Mouse (Mus musculus) MEL (cell line): ENCODE data around the gene Gm20662. TPM values are rescaled to one million over a fixed set of nuclear protein-coding genes. Genes with fewer than 3 reads are reported as not detected.
A peak's percentile ranks its signal among the peaks of the same experiment; 100 is the strongest.

Source experiments
- DNase-seq: peaks from one replicate; pipeline ENCODE4 v3.0.0; 2011; ENCODE audit warnings: low read depth, low spot score
- H3K27ac ChIP-seq: 2 replicates; pipeline ENCODE4 v1.5.1; 2012; ENCODE audit warnings: low read depth, mild to moderate bottlenecking, control low read depth, low read length, moderate library complexity; ENCODE audit not compliant: control insufficient read depth
- H3K27me3 ChIP-seq, 2 experiments: fragments of 150-350 bp in 1 of 2; sonication (generic) in 1 of 2; 2 replicates each; pipeline ENCODE4 v1.6.1; 2012; ENCODE audit warnings: low read length in 2 of 2, mild to moderate bottlenecking in 2 of 2, improper control_type of control experiment in 1 of 2, moderate library complexity in 1 of 2; ENCODE audit not compliant: insufficient read depth in 2 of 2, control insufficient read depth in 1 of 2
- H3K36me3 ChIP-seq, 2 experiments: 2 replicates each; pipeline ENCODE4 v1.6.1; 2012 to 2014; ENCODE audit warnings: low read length in 2 of 2, improper control_type of control experiment in 1 of 2, inconsistent platforms in 1 of 2, mild to moderate bottlenecking in 1 of 2; ENCODE audit not compliant: insufficient read depth in 2 of 2, control insufficient read depth in 1 of 2
- H3K4me1 ChIP-seq, 2 experiments: fragments of 150-350 bp in 1 of 2; sonication (generic) in 1 of 2; 2 replicates each; pipeline ENCODE4 v1.6.1; 2012; ENCODE audit warnings: low read length in 2 of 2, improper control_type of control experiment in 1 of 2, mild to moderate bottlenecking in 1 of 2; ENCODE audit not compliant: insufficient read depth in 2 of 2, control insufficient read depth in 1 of 2
- H3K4me3 ChIP-seq, 2 experiments: fragments of 150-350 bp in 1 of 2; sonication (generic) in 1 of 2; 2 replicates each; pipeline ENCODE4 v1.5.1; 2012; ENCODE audit warnings: low read depth in 2 of 2, low read length in 2 of 2, mild to moderate bottlenecking in 2 of 2, moderate library complexity in 2 of 2, control low read depth in 1 of 2, improper control_type of control experiment in 1 of 2; ENCODE audit not compliant: control insufficient read depth in 1 of 2, insufficient read depth in 1 of 2
- H3K79me2 ChIP-seq: 2 replicates; pipeline ENCODE4 v1.6.1; 2012; ENCODE audit warnings: mild to moderate bottlenecking, low read length, moderate library complexity; ENCODE audit not compliant: control insufficient read depth, poor library complexity, insufficient read depth
- H3K9ac ChIP-seq: 2 replicates; pipeline ENCODE4 v1.6.1; 2012; ENCODE audit warnings: low read depth, mild to moderate bottlenecking, control low read depth, low read length, moderate library complexity; ENCODE audit not compliant: control insufficient read depth, poor library complexity, severe bottlenecking
- H3K9me3 ChIP-seq: fragments of 150-350 bp; sonication (generic); replicated peaks from 2 replicates; pipeline ENCODE4 v1.6.1; 2012; ENCODE audit warnings: mild to moderate bottlenecking, low read length, improper control_type of control experiment, moderate library complexity; ENCODE audit not compliant: insufficient read depth
- BHLHE40 ChIP-seq: IDR thresholded peaks from 2 replicates; pipeline ENCODE4 v1.6.1; 2012; ENCODE audit warnings: low read depth, mild to moderate bottlenecking, inconsistent platforms, low read length, improper control_type of control experiment, borderline replicate concordance
- CHD1 ChIP-seq: IDR thresholded peaks from 2 replicates; pipeline ENCODE4 v1.6.1; 2012; ENCODE audit warnings: low read depth, mild to moderate bottlenecking, inconsistent platforms, low read length, improper control_type of control experiment
- CHD2 ChIP-seq: IDR thresholded peaks from 2 replicates; pipeline ENCODE4 v1.6.1; 2011; ENCODE audit warnings: low read length, improper control_type of control experiment
- CTCF ChIP-seq, 3 experiments: IDR thresholded peaks in 2 of 3; conservative IDR thresholded peaks in 1 of 3; 2 replicates each; pipeline ENCODE4 v1.5.1; 2011 to 2012; ENCODE audit warnings: low read length in 3 of 3, low read depth in 2 of 3, mild to moderate bottlenecking in 2 of 3, improper control_type of control experiment in 1 of 3, inconsistent platforms in 1 of 3, mixed read lengths in 1 of 3, moderate library complexity in 1 of 3; ENCODE audit not compliant: control insufficient read depth in 1 of 3, insufficient read depth in 1 of 3, poor library complexity in 1 of 3, severe bottlenecking in 1 of 3
- E2F4 ChIP-seq: IDR thresholded peaks from 2 replicates; pipeline ENCODE4 v1.6.1; 2011; ENCODE audit warnings: low read depth, low read length, improper control_type of control experiment, borderline replicate concordance
- ELF1 ChIP-seq: IDR thresholded peaks from 2 replicates; pipeline ENCODE4 v1.6.1; 2014; ENCODE audit warnings: low read depth, mild to moderate bottlenecking, inconsistent platforms, low read length, improper control_type of control experiment, moderate library complexity
- EP300 ChIP-seq, 2 experiments: IDR thresholded peaks; 2 replicates each; pipeline ENCODE4 v1.6.1; 2011; ENCODE audit warnings: improper control_type of control experiment in 2 of 2, low read length in 2 of 2, low read depth in 1 of 2, mild to moderate bottlenecking in 1 of 2
- ETS1 ChIP-seq: IDR thresholded peaks from 2 replicates; pipeline ENCODE4 v1.6.1; 2012; ENCODE audit warnings: low read depth, mild to moderate bottlenecking, inconsistent platforms, low read length, improper control_type of control experiment, moderate library complexity
- GATA1 ChIP-seq: IDR thresholded peaks from 2 replicates; pipeline ENCODE4 v1.6.1; 2011; ENCODE audit warnings: low read depth, low read length, improper control_type of control experiment
- HCFC1 ChIP-seq: IDR thresholded peaks from 2 replicates; pipeline ENCODE4 v1.6.1; 2012; ENCODE audit warnings: low read depth, mild to moderate bottlenecking, inconsistent platforms, low read length, improper control_type of control experiment, moderate library complexity
- JUND ChIP-seq: IDR thresholded peaks from 2 replicates; pipeline ENCODE4 v1.6.1; 2011; ENCODE audit warnings: low read depth, mild to moderate bottlenecking, improper control_type of control experiment, low read length
- MAFK ChIP-seq: IDR thresholded peaks from 2 replicates; pipeline ENCODE4 v1.6.1; 2011; ENCODE audit warnings: low read depth, mild to moderate bottlenecking, low read length, improper control_type of control experiment, borderline replicate concordance
- MAZ ChIP-seq: IDR thresholded peaks from 2 replicates; pipeline ENCODE4 v1.6.1; 2012; ENCODE audit warnings: low read depth, mild to moderate bottlenecking, inconsistent platforms, low read length, improper control_type of control experiment
- MEF2A ChIP-seq: IDR thresholded peaks from 2 replicates; pipeline ENCODE4 v1.6.1; 2014; ENCODE audit warnings: low read depth, mild to moderate bottlenecking, inconsistent platforms, low read length, improper control_type of control experiment; ENCODE audit not compliant: poor library complexity, insufficient replicate concordance, severe bottlenecking; ENCODE audit errors: extremely low read depth
- MXI1 ChIP-seq: IDR thresholded peaks from 2 replicates; pipeline ENCODE4 v1.6.1; 2011; ENCODE audit warnings: mild to moderate bottlenecking, low read depth, low read length, improper control_type of control experiment
- MYC ChIP-seq: IDR thresholded peaks from 2 replicates; pipeline ENCODE4 v1.6.1; 2011; ENCODE audit warnings: low read depth, mild to moderate bottlenecking, low read length, improper control_type of control experiment, moderate library complexity
- NELFE ChIP-seq: IDR thresholded peaks from 2 replicates; pipeline ENCODE4 v1.6.1; 2011; ENCODE audit warnings: low read depth, low read length, improper control_type of control experiment
- POLR2A ChIP-seq, 2 experiments: IDR thresholded peaks; 2 replicates each; pipeline ENCODE4 v1.6.1; 2011 to 2012; ENCODE audit warnings: low read length in 2 of 2, mild to moderate bottlenecking in 2 of 2, control low read depth in 1 of 2, improper control_type of control experiment in 1 of 2, low read depth in 1 of 2, moderate library complexity in 1 of 2; ENCODE audit not compliant: control insufficient read depth in 1 of 2, insufficient read depth in 1 of 2, poor library complexity in 1 of 2
- POLR2AphosphoS2 ChIP-seq: IDR thresholded peaks from 2 replicates; pipeline ENCODE4 v1.6.1; 2011; ENCODE audit warnings: low read length, improper control_type of control experiment
- RAD21 ChIP-seq: IDR thresholded peaks from 2 replicates; pipeline ENCODE4 v1.6.1; 2011; ENCODE audit warnings: mild to moderate bottlenecking, low read depth, low read length, improper control_type of control experiment
- SMC3 ChIP-seq: IDR thresholded peaks from 2 replicates; pipeline ENCODE4 v1.6.1; 2011; ENCODE audit warnings: low read depth, low read length, improper control_type of control experiment
- TAL1 ChIP-seq: IDR thresholded peaks from 2 replicates; pipeline ENCODE4 v1.6.1; 2012; ENCODE audit warnings: mild to moderate bottlenecking, inconsistent platforms, low read length, moderate library complexity, mixed read lengths
- TCF12 ChIP-seq: IDR thresholded peaks from 2 replicates; pipeline ENCODE4 v1.6.1; 2014; ENCODE audit warnings: low read depth, mild to moderate bottlenecking, inconsistent platforms, low read length, improper control_type of control experiment, moderate library complexity
- UBTF ChIP-seq: IDR thresholded peaks from 2 replicates; pipeline ENCODE4 v1.6.1; 2012; ENCODE audit warnings: low read depth, mild to moderate bottlenecking, inconsistent platforms, low read length, improper control_type of control experiment, moderate library complexity, borderline replicate concordance; ENCODE audit not compliant: insufficient read depth
- USF1 ChIP-seq: IDR thresholded peaks from 2 replicates; pipeline ENCODE4 v1.6.1; 2014; ENCODE audit warnings: low read depth, mild to moderate bottlenecking, inconsistent platforms, low read length, improper control_type of control experiment, moderate library complexity
- USF2 ChIP-seq, 2 experiments: IDR thresholded peaks; 2 replicates each; pipeline ENCODE4 v1.6.1; 2011 to 2012; ENCODE audit warnings: improper control_type of control experiment in 2 of 2, low read length in 2 of 2, borderline replicate concordance in 1 of 2, inconsistent platforms in 1 of 2, low read depth in 1 of 2, mild to moderate bottlenecking in 1 of 2; ENCODE audit not compliant: insufficient read depth in 1 of 2
- ZC3H11A ChIP-seq: IDR thresholded peaks from 2 replicates; pipeline ENCODE4 v1.6.1; 2012; ENCODE audit warnings: low read depth, mild to moderate bottlenecking, inconsistent platforms, low read length, improper control_type of control experiment
- ZMIZ1 ChIP-seq: IDR thresholded peaks from 2 replicates; pipeline ENCODE4 v1.6.1; 2012; ENCODE audit warnings: low read depth, mild to moderate bottlenecking, inconsistent platforms, low read length, improper control_type of control experiment, moderate library complexity
- polyA plus RNA-seq, 2 experiments: library from polyadenylated mRNA; stranded (reverse) in 1 of 2; unstranded in 1 of 2; fragments of >175 nt in 1 of 2; fragments of >200 nt in 1 of 2; gene quantifications; 2 replicates each; pipeline versions ENCODE4 v1.2.1 to v1.2.4; 2012; ENCODE audit warnings: low replicate concordance in 2 of 2, low read depth in 1 of 2; ENCODE audit not compliant: insufficient read length in 2 of 2, insufficient read depth in 1 of 2, missing spikeins in 1 of 2
- total RNA-seq: library from RNA; depleted of rRNA; stranded (reverse); fragments of 300-350 nt; gene quantifications from 2 replicates; pipeline ENCODE4 v1.2.3, GENCODE M21; 2012

Gm20662 gene
- total and polyA plus RNA-seq, 3 experiments = 0.73 to 1.2 TPM; not detected in 1

GRCm38 (mm10) chr9:107986376-107986775 lies 9.8 kb upstream of the Gm20662 start (continued):
- TF ChIP-seq SMC3 = peak; percentile 72
- no peak for TF ChIP-seq JUND
- peak; percentile 65 for TF ChIP-seq RAD21
- peak; percentile 55 for TF ChIP-seq ZC3H11A
- no peak for TF ChIP-seq MYC
- TF ChIP-seq UBTF = no peak
- TF ChIP-seq MAFK = no peak
- peak; percentile 76 to 88 (median 79) for TF ChIP-seq CTCF (IDR thresholded peaks at IDR 0.05 in 2 of 3, conservative IDR thresholded peaks at IDR 0.05 in 1 of 3; ENCODE audit: control insufficient read depth in 1 of 3, insufficient read depth in 1 of 3, low read depth in 2 of 3, low read length in 3 of 3, poor library complexity in 1 of 3, severe bottlenecking in 1 of 3)
- no peak for TF ChIP-seq USF1
- TF ChIP-seq POLR2AphosphoS2 = no peak
- no peak for TF ChIP-seq ETS1
- TF ChIP-seq POLR2A (IDR thresholded peaks at IDR 0.05; ENCODE audit: control insufficient read depth in 1 of 2, insufficient read depth in 1 of 2, low read depth in 1 of 2, low read length in 2 of 2, poor library complexity in 1 of 2) = no peak
- no peak for TF ChIP-seq EP300 (IDR thresholded peaks at IDR 0.05; ENCODE audit: low read depth in 1 of 2, low read length in 2 of 2)
- no peak for TF ChIP-seq ZMIZ1
- no peak for TF ChIP-seq CHD2
- TF ChIP-seq ELF1 = 0 out of 2 replicates have a peak, but pooled peaks have one; percentile 13
- TF ChIP-seq E2F4 = no peak
- no peak for TF ChIP-seq BHLHE40
- peak; percentile 45; the same call in 1 of the 2 replicates for TF ChIP-seq MAZ
- TF ChIP-seq HCFC1 = no peak
- TF ChIP-seq USF2 (IDR thresholded peaks at IDR 0.05; ENCODE audit: borderline replicate concordance in 1 of 2, insufficient read depth in 1 of 2, low read depth in 1 of 2, low read length in 2 of 2) = no peak
- no peak for TF ChIP-seq TCF12
- TF ChIP-seq GATA1 = peak; percentile 75
- TF ChIP-seq MXI1 = no peak; the same call in 1 of the 2 replicates

- Histone ChIP-seq H3K4me3 (no peak overlapping the region), H3K4me1 (peaks cover 21% of the 10 kb centered on the region in 2 experiments), H3K9me3 (no peaks in the 10 kb centered on the region), H3K9ac (no peak overlapping the region), H3K27me3 (no peaks in the 10 kb centered on the region), H3K27ac (no peak overlapping the region), H3K36me3 (peaks cover 4 to 17% of the 10 kb centered on the region in 2 experiments), H3K79me2 (peaks cover 27% of the 10 kb centered on the region)
- no peak for DNase-seq
- no peak for TF ChIP-seq TAL1
- TF ChIP-seq POLR2AphosphoS2 = no peak
- TF ChIP-seq CHD1 = no peak
- TF ChIP-seq NELFE = no peak
- TF ChIP-seq MEF2A = no peak
- TF ChIP-seq, all 39 proteins: peak for 0
Observed at GRCm38 (mm10) chr9:107987950-107988349, 8.2 kb upstream of the Gm20662 start.
